Mouse (Mus musculus) thymus, adult 2 months (tissue): ENCODE measurements around the gene Stk17b. TPM values are rescaled to one million over a fixed set of nuclear protein-coding genes. Genes with fewer than 3 reads are reported as not detected.

Experiments
- DNase-seq: peaks from one replicate; pipeline ENCODE4 v3.0.0; 2021
- H3K27ac ChIP-seq: fragments of 200-500 bp; 2 replicates; pipeline ENCODE4 v1.5.1; 2012; ENCODE audit warnings: low read length, control low read depth; ENCODE audit not compliant: control insufficient read depth, insufficient read depth
- H3K27me3 ChIP-seq: fragments of 200-500 bp; 2 replicates; pipeline ENCODE4 v1.6.1; 2012; ENCODE audit warnings: mild to moderate bottlenecking, low read length, moderate library complexity, mixed read lengths; ENCODE audit not compliant: control insufficient read depth, insufficient read depth
- H3K36me3 ChIP-seq: fragments of 200-500 bp; 2 replicates; pipeline ENCODE4 v1.6.1; 2012; ENCODE audit warnings: mild to moderate bottlenecking, low read length, moderate library complexity; ENCODE audit not compliant: control insufficient read depth, insufficient read depth
- H3K4me1 ChIP-seq: fragments of 200-500 bp; replicated peaks from 2 replicates; pipeline ENCODE4 v1.6.1; 2012; ENCODE audit warnings: low read length; ENCODE audit not compliant: control insufficient read depth, insufficient read depth
- H3K4me3 ChIP-seq: fragments of 200-500 bp; 2 replicates; pipeline ENCODE4 v1.5.1; 2012; ENCODE audit warnings: mild to moderate bottlenecking, low read length, control low read depth, moderate library complexity; ENCODE audit not compliant: control insufficient read depth, insufficient read depth
- CTCF ChIP-seq: fragments of 200-500 bp; IDR thresholded peaks from 2 replicates; pipeline ENCODE4 v1.5.1; 2012; ENCODE audit warnings: mild to moderate bottlenecking, control low read depth, low read length, moderate library complexity, borderline replicate concordance; ENCODE audit not compliant: control insufficient read depth, poor library complexity, insufficient read depth; ENCODE audit errors: extremely low read depth
- POLR2A ChIP-seq: fragments of 200-500 bp; IDR thresholded peaks from 2 replicates; pipeline ENCODE4 v1.6.1; 2012; ENCODE audit warnings: mild to moderate bottlenecking, low read length, control low read depth, moderate library complexity; ENCODE audit not compliant: control insufficient read depth, poor library complexity, insufficient read depth; ENCODE audit errors: extremely low read depth
- WGBS: fragments of 180-500 bp; shearing (Covaris S2); methylation state at CpG from one replicate; pipeline ENCODE4 v1.1.7; 2018; 5-methylcytosine and 5-hydroxymethylcytosine counted together
- polyA plus RNA-seq: library from polyadenylated mRNA; depleted of rRNA; stranded (reverse); fragments of >200 nt; gene quantifications from 2 replicates; pipeline ENCODE4 v1.2.3, GENCODE M21; 2012

Stk17b gene
- polyA plus RNA-seq, 1 experiment, result 33.1 TPM

- Histone ChIP-seq H3K4me3 (no peak overlapping the region), H3K36me3 (no peaks in the 10 kb centered on the region), H3K4me1 (peaks cover 18% of the 10 kb centered on the region), H3K27me3 (no peaks in the 10 kb centered on the region), H3K27ac (no peak overlapping the region; the same call in 1 of the 2 replicates)
- 9% methylated on average over 5 of the region's 5 CpGs for WGBS
- no peak for DNase-seq
- no peak for TF ChIP-seq CTCF
- no peak for TF ChIP-seq POLR2A
Measured at GRCm38 (mm10) chr1:53797074-53797473, 12.1 kb upstream of the Stk17b start.

- Histone ChIP-seq H3K27me3 (no peaks in the 10 kb centered on the region), H3K4me3 (no peak overlapping the region), H3K4me1 (peaks cover 23% of the 10 kb centered on the region), H3K27ac (peak overlapping the region; percentile 31; the same call in 1 of the 2 replicates), H3K36me3 (no peaks in the 10 kb centered on the region)
- 94% methylated on average over 6 of the region's 6 CpGs for WGBS
- TF ChIP-seq POLR2A (no peak), CTCF (no peak)
- no peak for DNase-seq
Measured at GRCm38 (mm10) chr1:53796271-53796670, 11.2 kb upstream of the Stk17b start.

DNA sequence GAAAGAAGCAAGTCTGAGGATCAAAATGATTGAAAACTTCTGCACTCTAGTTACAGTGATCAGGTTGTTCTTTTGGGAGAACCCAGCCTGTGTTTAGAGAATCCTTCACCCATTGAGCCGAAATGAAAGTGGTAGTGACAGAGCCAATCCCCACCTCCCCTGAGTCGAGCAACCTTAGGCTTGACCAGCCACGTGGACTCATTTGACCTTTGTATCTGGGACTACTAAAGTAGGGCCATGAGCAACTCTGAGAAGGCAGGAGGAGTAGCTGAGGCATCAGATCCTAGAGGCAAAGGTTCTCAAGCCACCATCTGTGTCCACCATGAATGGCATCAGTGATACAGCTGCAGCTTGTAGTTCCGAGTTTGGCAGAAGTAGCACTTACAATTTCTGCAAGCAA lies 10.6 kb upstream of the Stk17b start:
- Histone ChIP-seq H3K4me3 (no peak overlapping the region), H3K27ac (no peak overlapping the region), H3K27me3 (no peaks in the 10 kb centered on the region), H3K4me1 (peaks cover 23% of the 10 kb centered on the region), H3K36me3 (no peaks in the 10 kb centered on the region)
- WGBS, result 96% methylated on average over 4 of the region's 4 CpGs
- TF ChIP-seq CTCF, result no peak
- TF ChIP-seq POLR2A, result no peak
- no peak for DNase-seq

DNA sequence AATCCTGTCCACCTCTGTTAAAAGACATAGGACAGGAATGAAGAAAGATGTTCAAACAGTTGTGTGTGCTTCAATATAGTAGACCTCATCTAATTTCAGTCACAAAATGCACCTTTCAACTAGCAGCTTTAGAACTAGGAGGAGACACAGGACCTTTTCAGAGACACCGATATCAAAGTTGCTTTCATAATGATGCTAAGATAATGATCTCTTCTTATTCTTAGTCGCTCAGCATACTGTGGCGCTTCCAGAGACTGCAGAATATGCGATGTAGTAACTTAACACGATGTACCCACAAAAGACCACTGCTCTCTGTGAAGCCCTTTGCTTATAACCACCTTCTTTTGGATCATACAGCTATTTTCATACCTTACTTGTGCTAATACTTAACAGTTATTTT lies 10.1 kb upstream of the Stk17b start:
- Histone ChIP-seq H3K4me3 (no peak overlapping the region), H3K4me1 (peaks cover 23% of the 10 kb centered on the region), H3K36me3 (no peaks in the 10 kb centered on the region), H3K27ac (no peak overlapping the region), H3K27me3 (no peaks in the 10 kb centered on the region)
- WGBS, result 13% methylated on average over 5 of the region's 5 CpGs
- TF ChIP-seq CTCF (no peak), POLR2A (no peak)
- DNase-seq, result no peak

DNA sequence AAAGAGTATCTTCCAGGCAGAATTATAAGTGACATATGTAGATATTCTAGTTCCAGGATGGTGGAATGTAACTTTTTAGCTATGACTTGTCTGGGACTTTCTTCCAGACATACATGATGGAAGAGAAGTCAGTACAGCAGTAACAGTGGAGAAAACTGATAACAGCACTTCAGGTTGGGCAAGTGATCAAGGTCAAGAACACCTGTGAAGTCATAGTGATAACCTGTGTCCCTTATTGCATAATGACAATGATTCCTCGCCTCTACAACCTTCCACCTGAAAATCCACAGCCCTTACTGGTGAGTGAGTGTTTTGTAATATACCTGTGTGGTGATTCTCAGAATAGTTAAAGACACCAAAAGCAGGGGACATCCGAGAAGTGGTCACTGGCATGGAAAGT lies 9.3 kb upstream of the Stk17b start:
- Histone ChIP-seq H3K27ac (no peak overlapping the region), H3K4me3 (no peak overlapping the region), H3K27me3 (no peaks in the 10 kb centered on the region), H3K36me3 (no peaks in the 10 kb centered on the region), H3K4me1 (peaks cover 23% of the 10 kb centered on the region)
- 97% methylated on average over 2 of the region's 2 CpGs for WGBS
- no peak for TF ChIP-seq POLR2A
- TF ChIP-seq CTCF, result no peak
- DNase-seq, result no peak

GRCm38 (mm10) chr1:53791343-53791742 lies 6.3 kb upstream of the Stk17b start:
- no peaks in the 10 kb centered on the region for H3K36me3 ChIP-seq
- H3K27ac ChIP-seq, result peak overlapping the region; percentile 96
- WGBS, result 5% methylated on average over 2 of the region's 2 CpGs
- H3K4me3 ChIP-seq, result no peak overlapping the region
- peak; percentile 81 for DNase-seq
- H3K27me3 ChIP-seq, result no peaks in the 10 kb centered on the region
- TF ChIP-seq CTCF, result no peak
- TF ChIP-seq POLR2A, result 0 out of 2 replicates have a peak, but pooled peaks have one; percentile 22
- peaks cover 16% of the 10 kb centered on the region for H3K4me1 ChIP-seq

- Histone ChIP-seq H3K4me3 (peak overlapping the region; percentile 98), H3K36me3 (no peaks in the 10 kb centered on the region), H3K27ac (peak overlapping the region; percentile 72), H3K27me3 (no peaks in the 10 kb centered on the region), H3K4me1 (no peaks in the 10 kb centered on the region; the same call in none of the 2 replicates)
- TF ChIP-seq POLR2A (no peak), CTCF (no peak)
- WGBS, result under 1% methylated on average over 17 of the region's 17 CpGs
- DNase-seq, result peak; percentile 44
Measured at GRCm38 (mm10) chr1:53784291-53784720, 718 bp downstream of the Stk17b start.
